Mouse (Mus musculus) heart, embryonic 16.5 days (tissue): ENCODE measurements around the gene Nsmce1. TPM values are rescaled to one million over a fixed set of nuclear protein-coding genes. Genes with fewer than 3 reads are reported as not detected.
A peak's percentile ranks its signal among the peaks of the same experiment; 100 is the strongest.

Experiments
- ATAC-seq: fragments of 200-750 bp; cut with Nextera tagmentation; replicated peaks from 2 replicates; pipeline ENCODE4 v1.8.0; 2017; ENCODE audit warnings: moderate number of reproducible peaks; ENCODE audit not compliant: insufficient read depth, low FRiP score; ENCODE audit errors: extremely low read depth
- H3K27ac ChIP-seq: fragments of 300-500 bp; sonication (generic); 2 replicates; pipeline ENCODE4 v1.5.1; 2014; ENCODE audit warnings: mild to moderate bottlenecking, low read length, control low read depth, moderate library complexity
- H3K27me3 ChIP-seq: fragments of 300-500 bp; sonication (generic); 2 replicates; pipeline ENCODE4 v1.6.1; 2014; ENCODE audit warnings: low read length, mixed read lengths; ENCODE audit not compliant: control insufficient read depth, insufficient read depth
- H3K36me3 ChIP-seq: fragments of 300-500 bp; sonication (generic); 2 replicates; pipeline ENCODE4 v1.6.1; 2014; ENCODE audit not compliant: control insufficient read depth, insufficient read depth
- H3K4me1 ChIP-seq: fragments of 300-500 bp; sonication (generic); 2 replicates; pipeline ENCODE4 v1.6.1; 2014; ENCODE audit warnings: low read length, mixed read lengths; ENCODE audit not compliant: control insufficient read depth, insufficient read depth
- H3K4me2 ChIP-seq: fragments of 300-500 bp; sonication (generic); 2 replicates; pipeline ENCODE4 v1.6.1; 2014; ENCODE audit warnings: low read depth, mild to moderate bottlenecking, control low read depth, low read length
- H3K4me3 ChIP-seq: fragments of 300-500 bp; sonication (generic); 2 replicates; pipeline ENCODE4 v1.5.1; 2014; ENCODE audit warnings: mild to moderate bottlenecking, control low read depth, low read length
- H3K9ac ChIP-seq: fragments of 300-500 bp; sonication (generic); 2 replicates; pipeline ENCODE4 v1.6.1; 2014; ENCODE audit warnings: low read length, control low read depth
- H3K9me3 ChIP-seq: fragments of 300-500 bp; sonication (generic); replicated peaks from 2 replicates; pipeline ENCODE4 v1.6.1; 2016; ENCODE audit warnings: low read length; ENCODE audit not compliant: control insufficient read depth
- WGBS: fragments of 180-500 bp; shearing (Covaris S2); extraction: QIAGEN DNeasy Blood & Tissue Kit; methylation state at CpG from one replicate; pipeline ENCODE4 v1.1.7; 2014; 5-methylcytosine and 5-hydroxymethylcytosine counted together
- polyA plus RNA-seq: library from polyadenylated mRNA; unstranded; fragments of >200 nt; fragmentation: Nextera tagmentation; extraction: Ambion mirVana; gene quantifications from 2 replicates; pipeline ENCODE4 v1.2.1, GENCODE M21; 2015

Nsmce1 gene
- 94.9 and 102 TPM in 2 replicates for polyA plus RNA-seq

- Histone ChIP-seq H3K4me3 (peak within 1 kb of the TSS; percentile 78), H3K27me3 (no peaks in the 10 kb centered on the region), H3K27ac (peak within 1 kb of the TSS; percentile 85), H3K4me2 (peak within 1 kb of the TSS; percentile 82), H3K9ac (peak within 1 kb of the TSS; percentile 88), H3K36me3 (no peaks in the 10 kb centered on the region; the same call in 1 of the 2 replicates), H3K9me3 (no peaks in the 10 kb centered on the region), H3K4me1 (peaks cover 16% of the 10 kb centered on the region)
- peak; percentile 96 for ATAC-seq
- under 1% methylated on average over 56 of the region's 56 CpGs for WGBS
Observed at GRCm38 (mm10) chr7:125490947-125491735, at the start of gene Nsmce1. Nsmce1 (minus strand) TSS chr7:125491596.

DNA sequence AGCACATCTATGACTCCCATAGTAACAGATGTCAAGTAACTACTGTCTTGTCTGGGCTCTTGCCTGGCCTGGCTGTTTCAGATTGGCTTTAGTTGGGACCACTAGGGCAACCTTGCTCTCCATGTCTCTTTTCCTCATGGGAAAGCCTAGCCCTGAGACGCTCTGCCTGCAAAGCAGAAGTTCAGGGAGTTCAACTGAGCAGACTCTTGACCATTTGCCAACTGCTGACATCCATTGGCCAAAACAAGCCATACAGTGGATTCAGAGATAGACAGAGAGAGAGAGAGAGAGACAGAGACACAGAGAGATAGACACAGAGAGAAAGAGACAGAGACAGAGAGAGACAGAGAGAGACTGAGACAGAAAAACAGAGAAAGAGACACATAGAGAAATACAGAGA is 49.6 kb upstream of the Nsmce1 start:
- H3K4me2 ChIP-seq, result no peak overlapping the region
- no peak overlapping the region for H3K9ac ChIP-seq
- H3K9me3 ChIP-seq, result no peaks in the 10 kb centered on the region
- no peak overlapping the region for H3K27ac ChIP-seq
- no peak for ATAC-seq
- H3K4me1 ChIP-seq, result no peaks in the 10 kb centered on the region
- H3K4me3 ChIP-seq, result no peak overlapping the region
- H3K36me3 ChIP-seq, result no peaks in the 10 kb centered on the region
- WGBS, result 71% methylated on average over 1 of the region's 1 CpGs
- no peaks in the 10 kb centered on the region for H3K27me3 ChIP-seq

DNA sequence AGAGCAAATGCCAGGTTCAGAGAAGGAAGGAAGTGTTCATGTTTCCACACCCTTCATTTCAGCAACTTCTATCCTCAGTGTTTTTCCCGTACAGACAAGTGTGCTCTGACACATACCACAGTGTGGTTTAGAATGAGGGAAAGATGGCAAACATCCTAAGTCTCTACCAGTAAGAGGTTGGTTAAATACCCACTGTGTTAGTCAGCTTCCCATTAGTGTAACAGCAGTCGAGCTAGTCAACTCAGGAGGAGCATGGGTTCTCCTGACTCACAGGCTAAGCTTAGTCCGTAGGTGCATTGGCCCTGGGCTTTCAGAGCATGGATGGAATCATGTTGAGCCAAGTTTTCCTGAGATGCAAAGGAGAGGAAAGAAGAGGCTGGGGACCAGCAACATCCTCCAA is 48.0 kb upstream of the Nsmce1 start:
- ATAC-seq, result no peak
- H3K9ac ChIP-seq, result no peak overlapping the region
- 76% methylated on average over 3 of the region's 3 CpGs for WGBS
- peaks cover 7% of the 10 kb centered on the region for H3K9me3 ChIP-seq
- no peaks in the 10 kb centered on the region for H3K4me1 ChIP-seq
- no peak overlapping the region for H3K4me3 ChIP-seq
- H3K4me2 ChIP-seq, result no peak overlapping the region
- no peaks in the 10 kb centered on the region for H3K36me3 ChIP-seq
- H3K27ac ChIP-seq, result no peak overlapping the region
- no peaks in the 10 kb centered on the region for H3K27me3 ChIP-seq

DNA sequence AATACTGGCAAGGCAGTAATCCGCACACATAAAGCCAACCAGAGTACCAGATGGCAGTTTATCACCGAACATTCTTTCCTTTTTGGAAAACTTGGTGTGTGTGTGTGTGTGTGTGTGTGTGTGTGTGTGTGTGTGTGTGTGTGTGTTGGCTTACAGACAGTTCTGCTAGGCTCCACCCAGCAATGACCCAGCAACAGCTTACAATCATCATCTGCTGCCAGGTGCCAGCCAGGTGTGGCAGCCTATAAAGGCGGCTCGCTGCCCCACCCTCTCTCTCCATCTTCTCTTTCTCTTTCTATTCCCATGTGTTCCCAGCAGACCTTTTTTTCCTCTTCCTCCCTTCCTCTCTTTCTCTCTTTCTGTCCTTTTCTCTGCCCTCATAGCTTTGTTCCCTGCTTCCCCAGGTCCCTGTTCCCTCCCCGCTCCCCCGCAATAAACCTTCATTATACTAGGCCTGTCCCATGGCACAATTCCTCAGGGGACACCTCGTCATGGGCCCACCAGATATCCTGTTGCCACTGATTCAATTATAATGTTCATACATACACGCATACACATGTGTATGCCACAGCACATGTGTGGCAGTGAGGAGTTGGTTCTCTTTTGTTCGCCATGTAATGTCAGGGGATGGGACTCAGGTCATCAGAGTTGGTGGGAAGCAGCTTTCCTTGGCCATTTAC is 36.6 kb upstream of the Nsmce1 start:
- ATAC-seq, result no peak
- 82% methylated on average over 9 of the region's 9 CpGs for WGBS
- no peaks in the 10 kb centered on the region for H3K36me3 ChIP-seq

GRCm38 (mm10) chr7:125527186-125527585 is 35.8 kb upstream of the Nsmce1 start:
- no peaks in the 10 kb centered on the region for H3K36me3 ChIP-seq
- no peaks in the 10 kb centered on the region for H3K4me1 ChIP-seq
- WGBS, result 88% methylated on average over 6 of the region's 6 CpGs
- no peak overlapping the region for H3K9ac ChIP-seq
- no peaks in the 10 kb centered on the region for H3K9me3 ChIP-seq
- no peak overlapping the region for H3K4me2 ChIP-seq
- no peak overlapping the region for H3K4me3 ChIP-seq
- no peaks in the 10 kb centered on the region for H3K27me3 ChIP-seq
- no peak overlapping the region for H3K27ac ChIP-seq
- ATAC-seq, result no peak

More for the DNA sequence above, 36.6 kb upstream of the Nsmce1 start:
- H3K9me3 ChIP-seq, result no peaks in the 10 kb centered on the region
- no peak overlapping the region for H3K9ac ChIP-seq
- no peaks in the 10 kb centered on the region for H3K27me3 ChIP-seq
- H3K4me1 ChIP-seq, result no peaks in the 10 kb centered on the region
- no peak overlapping the region for H3K4me3 ChIP-seq
- H3K27ac ChIP-seq, result no peak overlapping the region
- H3K4me2 ChIP-seq, result no peak overlapping the region

GRCm38 (mm10) chr7:125523051-125523450 is 31.7 kb upstream of the Nsmce1 start:
- Histone ChIP-seq H3K27ac (no peak overlapping the region), H3K4me1 (no peaks in the 10 kb centered on the region), H3K4me2 (no peak overlapping the region), H3K9ac (no peak overlapping the region), H3K36me3 (no peaks in the 10 kb centered on the region), H3K9me3 (no peaks in the 10 kb centered on the region), H3K4me3 (no peak overlapping the region), H3K27me3 (no peaks in the 10 kb centered on the region)
- WGBS, result 17% methylated on average over 3 of the region's 3 CpGs
- no peak for ATAC-seq

- Histone ChIP-seq H3K27ac (no peak overlapping the region), H3K4me2 (no peak overlapping the region), H3K36me3 (no peaks in the 10 kb centered on the region), H3K9me3 (no peaks in the 10 kb centered on the region), H3K4me1 (peaks cover 4% of the 10 kb centered on the region), H3K9ac (no peak overlapping the region), H3K27me3 (no peaks in the 10 kb centered on the region), H3K4me3 (no peak overlapping the region)
- 80% methylated on average over 3 of the region's 3 CpGs for WGBS
- no peak for ATAC-seq
Observed at GRCm38 (mm10) chr7:125519715-125520114, 28.3 kb upstream of the Nsmce1 start.

GRCm38 (mm10) chr7:125517470-125517869 is 26.1 kb upstream of the Nsmce1 start:
- Histone ChIP-seq H3K27ac (no peak overlapping the region), H3K4me2 (no peak overlapping the region), H3K9me3 (0 out of 2 replicates have a peak, but pooled peaks cover 2% of the 10 kb centered on the region), H3K4me3 (no peak overlapping the region), H3K27me3 (no peaks in the 10 kb centered on the region), H3K4me1 (peaks cover 4% of the 10 kb centered on the region), H3K36me3 (no peaks in the 10 kb centered on the region), H3K9ac (no peak overlapping the region)
- ATAC-seq, result no peak
- WGBS, result 76% methylated on average over 6 of the region's 6 CpGs

- no peak for ATAC-seq
- 72% methylated on average over 8 of the region's 8 CpGs for WGBS
- no peaks in the 10 kb centered on the region for H3K36me3 ChIP-seq
Observed at GRCm38 (mm10) chr7:125516723-125517122, 25.3 kb upstream of the Nsmce1 start.

More at GRCm38 (mm10) chr7:125516723-125517122, 25.3 kb upstream of the Nsmce1 start:
- Histone ChIP-seq H3K4me2 (no peak overlapping the region), H3K9ac (no peak overlapping the region), H3K4me3 (no peak overlapping the region), H3K27ac (no peak overlapping the region), H3K9me3 (0 out of 2 replicates have a peak, but pooled peaks cover 2% of the 10 kb centered on the region), H3K27me3 (no peaks in the 10 kb centered on the region), H3K4me1 (peaks cover 4% of the 10 kb centered on the region)
